In the genomic region with DNA sequence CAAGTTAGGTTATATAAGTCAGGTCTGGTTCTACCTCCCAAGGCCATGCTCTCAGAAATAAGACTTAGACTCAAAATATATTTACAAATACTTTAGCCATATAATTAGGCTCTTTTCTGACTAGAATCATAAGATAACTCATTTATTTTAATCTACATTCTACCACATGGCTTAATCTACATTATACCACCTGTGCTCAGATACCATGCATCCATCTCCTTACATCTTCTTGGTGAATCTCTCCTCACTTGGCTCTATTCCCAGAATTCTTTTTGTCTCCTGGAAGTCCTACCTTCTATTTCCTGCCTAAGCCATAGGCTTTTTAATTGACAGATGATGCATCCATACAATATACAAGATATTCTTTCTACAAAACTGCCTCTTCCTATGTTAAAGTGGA, we compare ENCODE assay signal across 25 mouse cellular contexts.
"Had no signal": no experiment of that assay in that cellular context is flagged by ENCODE, and none has a peak within 500 bp of the region (broad histone marks: within the 10 kb centered on the region; RNA-seq: fewer than 3 reads in every experiment).

No protein-coding gene starts in this region.

- H3K36me3 ChIP-seq: embryonic facial prominence, embryonic 10.5 days; embryonic facial prominence, embryonic 12.5 days; embryonic facial prominence, embryonic 13.5 days; embryonic facial prominence, embryonic 15.5 days; forebrain, embryonic 10.5 days; forebrain, embryonic 12.5 days; forebrain, embryonic 15.5 days; heart, embryonic 10.5 days had no signal

- H3K4me3 ChIP-seq: embryonic facial prominence, embryonic 10.5 days; embryonic facial prominence, embryonic 12.5 days; embryonic facial prominence, embryonic 13.5 days; embryonic facial prominence, embryonic 15.5 days; erythroblast, embryonic 14.5 days; forebrain, embryonic 10.5 days; forebrain, embryonic 12.5 days; forebrain, embryonic 13.5 days; forebrain, embryonic 15.5 days; gastrocnemius, adult 2 months; heart, adult 2 months; heart, embryonic 10.5 days had no signal

- H3K9ac ChIP-seq: embryonic facial prominence, embryonic 12.5 days; embryonic facial prominence, embryonic 13.5 days; embryonic facial prominence, embryonic 15.5 days; forebrain, embryonic 12.5 days; forebrain, embryonic 13.5 days; forebrain, embryonic 15.5 days; forebrain, postnatal 0 days had no signal

- H3K27me3 ChIP-seq: embryonic facial prominence, embryonic 12.5 days; embryonic facial prominence, embryonic 13.5 days; embryonic facial prominence, embryonic 15.5 days; forebrain, embryonic 12.5 days; forebrain, embryonic 13.5 days; forebrain, embryonic 15.5 days had no signal

- H3K9me3 ChIP-seq: embryonic facial prominence, embryonic 10.5 days; embryonic facial prominence, embryonic 12.5 days; embryonic facial prominence, embryonic 13.5 days; embryonic facial prominence, embryonic 15.5 days; forebrain, embryonic 10.5 days; forebrain, embryonic 12.5 days; forebrain, embryonic 13.5 days; forebrain, embryonic 15.5 days; heart, embryonic 10.5 days had no signal

- H3K4me1 ChIP-seq: embryonic facial prominence, embryonic 10.5 days; embryonic facial prominence, embryonic 12.5 days; embryonic facial prominence, embryonic 13.5 days; embryonic facial prominence, embryonic 15.5 days; forebrain, embryonic 10.5 days; forebrain, embryonic 12.5 days; forebrain, embryonic 13.5 days; heart, embryonic 10.5 days had no signal

- H3K27ac ChIP-seq: embryonic facial prominence, embryonic 10.5 days; embryonic facial prominence, embryonic 12.5 days; embryonic facial prominence, embryonic 13.5 days; embryonic facial prominence, embryonic 15.5 days; forebrain, embryonic 10.5 days; forebrain, embryonic 12.5 days; forebrain, embryonic 13.5 days; forebrain, embryonic 15.5 days; gastrocnemius, adult 2 months; heart, adult 2 months; heart, embryonic 10.5 days had no signal

- DNase-seq: cerebellum, adult 9-11 months; cerebellum, postnatal 10 days; cerebellum, postnatal 14 days; cerebellum, postnatal 25 days; cerebellum, postnatal 36 days; embryo, embryonic 11 days; forebrain, postnatal 0 days; gastrocnemius, adult 2 months; gastrocnemius, postnatal 10 days; gastrocnemius, postnatal 14 days; gastrocnemius, postnatal 25 days; gastrocnemius, postnatal 36 days; heart, adult 11 months; heart, adult 18-20 months; heart, adult 2 months had no signal
